Mouse (Mus musculus) adrenal gland, adult 18-20 months (tissue): ENCODE data around the gene Neurl4. TPM values are rescaled to one million over a fixed set of nuclear protein-coding genes. Genes with fewer than 3 reads are reported as not detected.

Experiments
- DNase-seq, 2 experiments: peaks; one replicate each; pipeline ENCODE4 v3.0.0; 2021 to 2022; ENCODE audit warnings: low spot score in 2 of 2
- total RNA-seq, 2 experiments: library from RNA; stranded (reverse); gene quantifications; 1 replicate in 1 of 2; 2 replicates in 1 of 2; pipeline ENCODE4 v1.2.3; 2021

Gene Neurl4
- total RNA-seq, 2 experiments from 2014 or later: 48.5 to 53.9 TPM

- DNase-seq: peak; percentile 91 to 92
Observed at GRCm38 (mm10) chr11:69880853-69881603, 19.8 kb upstream of the Neurl4 start, which contains the start of gene Kctd11. TSS of gene Kctd11 (minus strand) at chr11:69881406.

- DNase-seq: no peak
Observed at GRCm38 (mm10) chr11:69881787-69882670, 18.8 kb upstream of the Neurl4 start.

GRCm38 (mm10) chr11:69883066-69883465 lies 17.8 kb upstream of the Neurl4 start:
- DNase-seq: no peak

- no peak for DNase-seq
Observed at GRCm38 (mm10) chr11:69883527-69884151, 17.2 kb upstream of the Neurl4 start.

- no peak for DNase-seq
Observed at GRCm38 (mm10) chr11:69884240-69884639, 16.6 kb upstream of the Neurl4 start.

GRCm38 (mm10) chr11:69884663-69885062 lies 16.2 kb upstream of the Neurl4 start:
- no peak for DNase-seq

GRCm38 (mm10) chr11:69886907-69887635 lies 13.8 kb upstream of the Neurl4 start:
- no peak for DNase-seq

GRCm38 (mm10) chr11:69891482-69891881 lies 9.4 kb upstream of the Neurl4 start:
- no peak for DNase-seq

GRCm38 (mm10) chr11:69894671-69895070 lies 6.2 kb upstream of the Neurl4 start:
- no peak for DNase-seq

- no peak for DNase-seq
Observed at GRCm38 (mm10) chr11:69895291-69895690, 5.6 kb upstream of the Neurl4 start, which contains the start of gene Acap1. TSS of gene Acap1 (minus strand) at chr11:69895539.

- no peak for DNase-seq
Observed at GRCm38 (mm10) chr11:69899870-69900269, 1.0 kb upstream of the Neurl4 start.

- DNase-seq: peak; percentile 81 to 87
Observed at GRCm38 (mm10) chr11:69901406-69901846, 554 bp downstream of the Neurl4 start.

- DNase-seq: no peak
Observed at GRCm38 (mm10) chr11:69901993-69902392, 1.1 kb downstream of the Neurl4 start.

GRCm38 (mm10) chr11:69902972-69903371 lies 2.1 kb downstream of the Neurl4 start:
- DNase-seq: no peak

GRCm38 (mm10) chr11:69904311-69904710 lies 3.4 kb downstream of the Neurl4 start:
- DNase-seq: no peak

- no peak for DNase-seq
Observed at GRCm38 (mm10) chr11:69908645-69909044, 7.8 kb downstream of the Neurl4 start.

- DNase-seq: no peak
Observed at GRCm38 (mm10) chr11:69909174-69909573, 8.3 kb downstream of the Neurl4 start.

- DNase-seq: no peak
Observed at GRCm38 (mm10) chr11:69910177-69910576, 9.3 kb downstream of the Neurl4 start.

- DNase-seq: no peak
Observed at GRCm38 (mm10) chr11:69910781-69911560, 10.1 kb downstream of the Neurl4 start.

- DNase-seq: no peak
Observed at GRCm38 (mm10) chr11:69911701-69912100, 10.8 kb downstream of the Neurl4 start.
